Mouse (Mus musculus): Measurements from ENCODE around the gene Rtbdn. TPM values are rescaled to one million over a fixed set of nuclear protein-coding genes. Genes with fewer than 3 reads are reported as not detected.
A peak's percentile ranks its signal among the peaks of the same experiment; 100 is the strongest.

Rtbdn gene
- polyA plus RNA-seq, 1 experiment from 2014 or later = 0.58 TPM

DNA sequence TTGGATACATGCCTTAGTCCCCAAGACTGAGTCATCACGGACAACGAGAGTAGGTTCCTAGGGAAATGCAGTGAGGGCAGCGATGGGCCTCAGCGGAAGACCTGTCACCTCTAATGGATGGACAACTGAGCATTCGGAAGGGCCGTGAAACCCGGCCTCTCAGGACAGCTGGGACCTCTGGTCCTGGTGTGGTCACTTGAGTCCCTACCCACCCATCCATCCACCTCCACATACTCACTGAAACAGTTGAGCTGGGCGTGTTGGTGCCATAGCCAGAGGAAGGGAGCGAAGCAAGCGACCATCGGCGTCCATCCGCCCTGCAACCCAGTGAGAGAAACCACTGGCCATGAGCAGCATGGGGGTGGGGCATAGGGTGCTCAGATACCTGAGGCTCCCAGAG, 16.2 kb upstream of the Rtbdn start:
- no peaks in the 10 kb centered on the region for H3K36me3 ChIP-seq
- H3K27me3 ChIP-seq (ENCODE audit: low read depth, poor library complexity, severe bottlenecking) = peaks cover 82% of the 10 kb centered on the region
- no peaks in the 10 kb centered on the region for H3K9me3 ChIP-seq (replicated peaks)
- no peak overlapping the region for H3K4me3 ChIP-seq
- 86% methylated on average over 13 of the region's 13 CpGs for WGBS
- no peak for DNase-seq (ENCODE audit: low spot score)
- peaks cover 28% of the 10 kb centered on the region for H3K4me1 ChIP-seq
- no peak overlapping the region for H3K27ac ChIP-seq

DNA sequence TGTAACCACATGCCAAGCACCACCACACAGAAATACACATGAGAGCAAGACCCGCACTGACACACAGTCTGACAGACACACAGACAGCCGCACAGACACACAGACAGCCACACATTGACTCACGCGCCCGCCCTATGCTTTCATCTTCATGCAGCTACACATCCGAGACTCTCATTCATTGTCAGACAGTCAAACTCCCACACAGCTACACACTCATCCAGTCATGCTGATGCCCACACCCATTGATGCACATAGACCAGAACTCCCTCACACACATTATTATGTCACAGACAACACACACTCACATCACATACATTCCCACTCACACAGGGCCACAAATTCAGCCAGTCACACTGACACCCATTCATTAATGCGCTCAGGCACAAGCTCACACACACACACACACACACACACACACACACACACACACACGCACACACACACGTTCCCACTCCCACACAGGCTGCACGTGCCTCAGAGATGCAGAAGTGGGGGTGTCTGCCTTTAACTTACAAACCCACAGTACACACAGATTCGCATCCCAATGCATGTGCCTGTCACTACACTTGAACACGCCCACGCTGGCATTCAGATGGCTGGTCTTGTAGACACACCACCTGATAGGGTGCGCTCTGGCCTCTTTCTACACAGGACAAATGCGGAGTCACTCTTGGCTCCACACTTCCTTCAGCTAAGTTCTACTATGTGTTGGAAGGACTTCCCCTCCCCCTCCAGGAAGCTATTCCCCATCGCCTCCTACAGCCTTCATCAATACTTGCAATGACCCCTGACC, 12.8 kb upstream of the Rtbdn start:
- Histone ChIP-seq H3K36me3 (no peaks in the 10 kb centered on the region), H3K4me1 (peaks cover 34% of the 10 kb centered on the region), H3K27me3 (ENCODE audit: low read depth, poor library complexity, severe bottlenecking) (peaks cover 94% of the 10 kb centered on the region), H3K9me3 (replicated peaks) (no peaks in the 10 kb centered on the region), H3K4me3 (no peak overlapping the region), H3K27ac (no peak overlapping the region)
- no peak for DNase-seq (ENCODE audit: low spot score)
- WGBS = 83% methylated on average over 16 of the region's 16 CpGs

DNA sequence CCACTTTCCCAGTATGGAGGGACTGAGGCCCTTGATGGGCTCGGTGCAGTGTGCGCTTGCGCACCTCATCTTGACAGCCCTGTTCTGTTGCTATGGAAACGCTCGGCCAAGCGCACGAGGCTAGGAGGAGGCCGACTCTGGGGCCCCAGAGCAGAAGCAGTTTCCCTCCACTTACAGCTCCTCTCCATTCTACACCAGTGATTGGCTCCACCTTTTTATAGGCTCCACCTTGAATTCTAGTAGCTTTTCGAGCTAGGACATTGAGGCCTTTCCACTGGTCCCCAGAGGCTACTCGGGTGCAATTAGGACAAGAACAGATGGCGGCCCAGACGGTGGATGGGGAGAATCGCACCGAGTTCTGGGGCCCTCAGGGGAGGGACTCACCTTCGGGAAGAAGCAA, 11.9 kb upstream of the Rtbdn start:
- under 1% methylated on average over 15 of the region's 15 CpGs for WGBS
- DNase-seq (ENCODE audit: low spot score) = peak; percentile 70
- Histone ChIP-seq H3K27me3 (ENCODE audit: low read depth, poor library complexity, severe bottlenecking) (peaks cover 94% of the 10 kb centered on the region), H3K36me3 (no peaks in the 10 kb centered on the region), H3K4me3 (peak overlapping the region; percentile 22), H3K9me3 (replicated peaks) (no peaks in the 10 kb centered on the region), H3K4me1 (peaks cover 30% of the 10 kb centered on the region), H3K27ac (no peak overlapping the region)

- no peak for DNase-seq (ENCODE audit: low spot score)
- Histone ChIP-seq H3K4me3 (peak overlapping the region; percentile 22; the same call in 1 of the 2 replicates), H3K9me3 (replicated peaks) (no peaks in the 10 kb centered on the region), H3K36me3 (no peaks in the 10 kb centered on the region), H3K27me3 (ENCODE audit: low read depth, poor library complexity, severe bottlenecking) (peaks cover 91% of the 10 kb centered on the region), H3K27ac (no peak overlapping the region), H3K4me1 (peaks cover 30% of the 10 kb centered on the region)
- 5% methylated on average over 14 of the region's 14 CpGs for WGBS
Observed at GRCm38 (mm10) chr8:84935489-84935888, 11.3 kb upstream of the Rtbdn start.

DNA sequence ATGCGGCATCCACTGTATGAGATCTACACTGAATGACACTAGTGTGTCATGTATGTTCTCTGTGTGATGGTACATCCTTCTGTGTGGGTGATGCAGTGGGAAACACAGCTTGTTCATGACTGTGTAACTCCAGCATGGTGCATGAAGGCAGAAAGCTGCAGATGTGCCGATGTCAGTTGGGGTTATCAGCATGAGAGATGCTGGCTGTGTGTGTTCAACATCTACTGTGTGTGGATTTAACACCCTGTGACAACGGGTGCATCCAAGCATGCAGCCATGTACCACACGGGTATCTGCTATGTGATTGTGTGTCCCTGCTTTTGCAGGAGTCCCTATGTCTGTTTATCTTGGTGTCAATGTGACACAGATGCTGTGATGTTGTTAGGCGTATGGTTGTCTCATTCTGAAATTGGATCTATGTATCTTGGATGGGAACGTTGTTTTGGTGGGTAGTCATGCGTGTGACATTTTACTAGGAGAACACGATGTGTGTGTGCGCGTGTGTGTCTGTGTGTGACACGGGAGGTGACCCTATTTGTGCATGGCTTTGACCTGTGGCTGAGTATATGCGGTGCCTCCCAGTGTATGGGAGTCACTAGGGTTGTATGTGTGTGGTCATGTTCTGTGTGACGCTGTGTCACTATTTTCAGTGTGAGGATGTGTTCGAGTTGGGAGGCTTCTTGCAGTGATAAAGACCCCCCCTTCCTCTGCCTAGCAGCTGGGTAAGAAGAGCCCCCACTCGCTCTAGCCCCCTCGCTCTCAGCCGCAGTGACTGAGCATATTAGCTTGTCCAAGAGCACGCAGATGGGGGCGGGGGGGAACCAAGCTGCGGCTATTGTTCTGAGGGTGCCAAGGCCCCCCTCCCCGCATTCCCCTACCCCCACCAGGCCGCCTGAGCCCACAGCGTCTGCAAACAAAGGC, 10.5 kb upstream of the Rtbdn start:
- Histone ChIP-seq H3K9me3 (replicated peaks) (no peaks in the 10 kb centered on the region), H3K27me3 (ENCODE audit: low read depth, poor library complexity, severe bottlenecking) (peaks cover 91% of the 10 kb centered on the region), H3K36me3 (no peaks in the 10 kb centered on the region), H3K4me3 (peak overlapping the region; percentile 55), H3K4me1 (peaks cover 30% of the 10 kb centered on the region), H3K27ac (peak overlapping the region; percentile 26; the same call in 1 of the 2 replicates)
- DNase-seq (ENCODE audit: low spot score) = no peak
- 26% methylated on average over 23 of the region's 23 CpGs for WGBS

- Histone ChIP-seq H3K9me3 (replicated peaks) (no peaks in the 10 kb centered on the region), H3K4me1 (peaks cover 30% of the 10 kb centered on the region), H3K27ac (peak within 1 kb of the TSS; percentile 26; the same call in 1 of the 2 replicates), H3K4me3 (peak within 1 kb of the TSS; percentile 55), H3K27me3 (ENCODE audit: low read depth, poor library complexity, severe bottlenecking) (peaks cover 91% of the 10 kb centered on the region), H3K36me3 (no peaks in the 10 kb centered on the region)
- peak; percentile 81 for DNase-seq (ENCODE audit: low spot score)
- 1% methylated on average over 50 of the region's 50 CpGs for WGBS
Observed at GRCm38 (mm10) chr8:84936962-84937546, 9.7 kb upstream of the Rtbdn start, which contains the start of gene Mast1. Gene Mast1 (minus strand): TSS chr8:84937359.

DNA sequence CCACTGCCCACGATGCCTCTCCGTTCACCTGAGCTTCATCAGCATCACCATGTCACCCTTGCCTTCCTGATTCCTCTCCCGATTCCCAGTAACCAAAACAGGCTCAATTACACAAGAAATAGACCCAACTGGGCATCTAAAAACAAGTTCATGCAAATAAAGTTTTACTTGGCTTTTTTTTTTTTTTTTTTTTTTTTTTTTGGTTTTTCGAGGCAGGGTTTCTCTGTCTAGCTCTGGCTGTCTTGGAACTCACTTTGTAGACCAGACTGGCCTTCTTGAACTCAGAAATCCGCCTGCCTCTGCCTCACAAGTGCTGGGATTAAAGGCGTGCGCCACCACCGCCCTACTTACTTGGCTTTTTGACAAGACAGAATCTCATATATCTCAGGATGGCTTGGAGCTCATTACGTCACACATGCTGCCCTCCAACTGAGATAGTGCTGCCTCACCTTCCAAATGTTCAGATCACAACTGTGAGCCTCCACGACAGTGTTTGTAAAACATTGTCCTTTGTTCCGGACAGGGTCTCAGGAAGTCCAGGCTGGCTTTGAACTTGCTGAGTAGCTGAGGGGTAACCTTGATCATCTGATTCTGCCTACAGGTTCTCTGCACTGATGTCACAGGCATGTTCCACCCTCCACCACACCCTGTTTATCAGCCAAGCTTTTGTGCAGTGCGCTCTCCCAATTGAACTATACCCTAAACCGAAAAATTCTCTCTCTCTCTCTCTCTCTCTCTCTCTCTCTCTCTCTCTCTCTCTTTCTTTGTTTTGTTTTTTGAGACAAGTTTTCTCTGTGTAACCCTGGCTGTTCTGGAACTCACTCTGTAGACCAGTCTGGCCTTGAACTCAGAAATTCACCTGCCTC, 8.9 kb upstream of the Rtbdn start:
- no peak for DNase-seq (ENCODE audit: low spot score)
- WGBS = 67% methylated on average over 13 of the region's 13 CpGs
- no peaks in the 10 kb centered on the region for H3K9me3 ChIP-seq (replicated peaks)
- peaks cover 30% of the 10 kb centered on the region for H3K4me1 ChIP-seq
- H3K27ac ChIP-seq = no peak overlapping the region
- H3K36me3 ChIP-seq = no peaks in the 10 kb centered on the region
- H3K27me3 ChIP-seq (ENCODE audit: low read depth, poor library complexity, severe bottlenecking) = peaks cover 88% of the 10 kb centered on the region
- H3K4me3 ChIP-seq = peak overlapping the region; percentile 55

- no peaks in the 10 kb centered on the region for H3K9me3 ChIP-seq (replicated peaks)
- no peaks in the 10 kb centered on the region for H3K36me3 ChIP-seq
- DNase-seq (ENCODE audit: low spot score) = no peak
- H3K4me1 ChIP-seq = peaks cover 18% of the 10 kb centered on the region
- no peak overlapping the region for H3K4me3 ChIP-seq
- peaks cover 94% of the 10 kb centered on the region for H3K27me3 ChIP-seq (ENCODE audit: low read depth, poor library complexity, severe bottlenecking)
- H3K27ac ChIP-seq = no peak overlapping the region
- WGBS = 25% methylated on average over 4 of the region's 4 CpGs
Observed at GRCm38 (mm10) chr8:84943699-84944098, 3.1 kb upstream of the Rtbdn start.

GRCm38 (mm10) chr8:84944478-84945160, 2.2 kb upstream of the Rtbdn start:
- Histone ChIP-seq H3K27me3 (ENCODE audit: low read depth, poor library complexity, severe bottlenecking) (peaks cover 94% of the 10 kb centered on the region), H3K9me3 (replicated peaks) (no peaks in the 10 kb centered on the region), H3K36me3 (no peaks in the 10 kb centered on the region), H3K4me3 (peak overlapping the region; percentile 22), H3K4me1 (peaks cover 18% of the 10 kb centered on the region), H3K27ac (no peak overlapping the region)
- peak; percentile 68 for DNase-seq (ENCODE audit: low spot score)
- 2% methylated on average over 26 of the region's 26 CpGs for WGBS

DNA sequence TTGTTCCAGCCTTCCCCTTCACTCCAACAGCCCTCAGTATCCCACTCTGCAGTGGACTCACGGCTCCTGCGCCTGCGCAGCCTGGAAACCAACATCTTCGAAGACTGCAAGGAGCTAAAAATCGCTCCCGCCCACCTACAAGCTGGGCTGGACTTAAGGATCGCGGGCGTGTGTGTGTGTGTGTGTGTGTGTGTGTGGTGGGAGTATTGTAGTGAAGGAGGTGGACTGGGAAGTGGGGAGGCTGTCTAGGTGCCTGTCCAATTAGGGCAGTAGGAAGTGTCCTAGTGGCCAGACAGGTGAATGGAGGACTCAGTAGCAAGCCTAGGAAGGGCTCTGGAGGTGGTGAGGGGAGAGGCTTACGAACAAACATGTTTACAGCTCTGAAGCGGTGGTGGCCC, 1.6 kb upstream of the Rtbdn start:
- no peak for DNase-seq (ENCODE audit: low spot score)
- Histone ChIP-seq H3K4me3 (peak overlapping the region; percentile 59), H3K36me3 (no peaks in the 10 kb centered on the region), H3K9me3 (replicated peaks) (no peaks in the 10 kb centered on the region), H3K27ac (no peak overlapping the region), H3K27me3 (ENCODE audit: low read depth, poor library complexity, severe bottlenecking) (peaks cover 97% of the 10 kb centered on the region), H3K4me1 (peaks cover 18% of the 10 kb centered on the region)
- 10% methylated on average over 11 of the region's 11 CpGs for WGBS

DNA sequence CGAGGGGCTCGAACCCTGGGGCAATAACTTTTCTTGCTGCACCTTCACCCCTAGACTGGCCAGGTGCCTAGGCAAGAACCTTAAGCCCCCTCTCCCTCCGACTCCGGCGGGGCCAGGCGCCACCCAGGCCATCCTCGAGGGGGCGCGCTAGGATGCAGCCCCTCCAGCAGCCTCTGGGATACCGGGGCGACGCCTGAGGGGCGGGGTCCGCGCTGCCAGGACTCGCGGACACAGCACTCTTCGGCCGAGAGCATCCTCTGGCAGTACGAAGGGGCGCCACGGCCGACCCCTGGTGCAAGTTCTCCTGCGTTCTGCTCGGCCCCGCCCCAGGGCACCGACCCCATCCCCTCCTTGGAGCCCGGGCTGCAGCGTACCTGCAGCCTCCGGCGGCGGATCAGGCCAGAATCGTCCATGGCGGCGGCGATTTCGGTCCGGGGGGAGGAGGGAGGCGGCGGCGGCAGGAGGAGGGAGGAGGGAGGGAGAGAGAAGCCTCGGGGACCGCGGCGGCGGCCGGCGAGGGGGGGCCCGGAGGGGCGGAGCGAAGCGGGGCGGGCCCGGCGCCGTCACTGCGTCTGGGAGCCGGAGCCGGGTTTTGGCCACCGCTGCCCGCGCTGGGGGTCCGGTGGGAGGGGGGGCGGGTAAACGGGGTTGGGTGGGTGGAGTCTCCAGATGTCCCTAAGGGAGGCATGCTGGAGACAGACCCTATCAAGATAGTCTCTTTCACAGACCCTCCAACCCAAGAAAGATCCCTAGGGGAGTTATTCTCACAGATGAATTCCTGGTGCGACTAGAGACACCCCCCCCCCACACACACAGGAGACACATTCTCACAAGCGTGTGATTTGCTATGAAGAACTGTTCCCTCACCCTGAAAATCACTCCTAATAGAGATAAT, 911 bp upstream of the Rtbdn start:
- WGBS = 1% methylated on average over 41 of the region's 67 CpGs
- H3K27ac ChIP-seq = no peak overlapping the region
- no peaks in the 10 kb centered on the region for H3K36me3 ChIP-seq
- peaks cover 97% of the 10 kb centered on the region for H3K27me3 ChIP-seq (ENCODE audit: low read depth, poor library complexity, severe bottlenecking)
- H3K4me3 ChIP-seq = peak overlapping the region; percentile 59
- H3K4me1 ChIP-seq = peaks cover 18% of the 10 kb centered on the region
- DNase-seq (ENCODE audit: low spot score) = peak; percentile 69
- H3K9me3 ChIP-seq (replicated peaks) = no peaks in the 10 kb centered on the region

All from limb, embryonic 10.5 days (tissue).